Mouse (Mus musculus) liver, embryonic 14.5 days (tissue): ENCODE measurements around the gene Dusp1.

Experiments used
- CTCF ChIP-seq: IDR thresholded peaks from 2 replicates; pipeline ENCODE4 v1.5.1; 2016; ENCODE audit warnings: antibody characterized with exemption, low read depth, control low read depth
- EP300 ChIP-seq: IDR thresholded peaks from 2 replicates; pipeline ENCODE4 v1.6.1; 2016; ENCODE audit warnings: antibody characterized with exemption, low read depth

DNA sequence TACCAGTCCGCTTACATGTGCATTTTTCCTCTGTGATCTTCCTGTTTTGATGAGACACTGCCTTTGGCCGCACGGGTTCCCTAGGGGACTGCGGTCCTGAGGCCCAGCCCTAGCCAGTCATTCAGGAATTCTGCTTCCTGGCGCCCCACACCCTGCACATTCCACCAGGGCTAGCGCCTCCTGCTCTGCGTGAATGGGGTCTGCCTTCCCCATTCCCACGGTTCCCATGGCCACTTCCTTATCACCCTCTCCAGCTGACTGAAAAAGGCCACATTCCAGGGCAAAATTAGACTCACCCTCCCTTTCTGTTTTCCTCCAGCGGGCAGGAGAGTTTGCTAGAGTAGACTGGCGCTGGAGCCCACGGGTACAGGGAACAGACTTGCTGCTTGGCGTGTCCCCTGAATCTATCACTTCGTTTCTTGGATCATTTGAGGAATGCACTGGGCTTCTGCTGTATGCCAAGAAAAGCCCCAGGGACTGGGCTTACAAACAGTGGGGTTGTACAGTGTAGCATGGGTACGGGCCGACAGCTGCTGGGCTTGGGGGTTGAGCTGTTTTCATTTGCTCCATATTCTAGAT, 22.7 kb upstream of the Dusp1 start:
- TF ChIP-seq CTCF (no peak), EP300 (no peak)
